Mouse (Mus musculus) layer of hippocampus, adult 2 months (tissue): ENCODE results near the gene Cebpb. TPM values are rescaled to one million over a fixed set of nuclear protein-coding genes. Genes with fewer than 3 reads are reported as not detected.
A peak's percentile ranks its signal among the peaks of the same experiment; 100 is the strongest.

Experiments used
- DNase-seq, 2 experiments: peaks; one replicate each; pipeline ENCODE4 v3.0.0; 2022; ENCODE audit warnings: low spot score in 2 of 2
- H3K27ac ChIP-seq: fragments of 200-600 bp; 2 replicates; pipeline ENCODE4 v1.8.1; 2022
- H3K4me3 ChIP-seq: fragments of 200-600 bp; 2 replicates; pipeline ENCODE4 v1.8.1; 2022; ENCODE audit warnings: mild to moderate bottlenecking
- CTCF ChIP-seq: fragments of 200-600 bp; conservative IDR thresholded peaks from 2 replicates; pipeline ENCODE4 v1.8.1; 2022; ENCODE audit warnings: antibody characterized with exemption, mild to moderate bottlenecking, moderate library complexity
- microRNA-seq, 2 experiments: library from miRNA; unstranded; fragments of <30 nt; microRNA quantifications; one replicate each; pipeline ENCODE4 v1.2.0; 2021
- total RNA-seq, 2 experiments: library from RNA; stranded (reverse); gene quantifications; 2 replicates each; pipeline ENCODE4 v1.2.3; 2021

Gene Cebpb
- total RNA-seq, 2 experiments from 2014 or later, result 25.8 to 32.0 TPM

DNA sequence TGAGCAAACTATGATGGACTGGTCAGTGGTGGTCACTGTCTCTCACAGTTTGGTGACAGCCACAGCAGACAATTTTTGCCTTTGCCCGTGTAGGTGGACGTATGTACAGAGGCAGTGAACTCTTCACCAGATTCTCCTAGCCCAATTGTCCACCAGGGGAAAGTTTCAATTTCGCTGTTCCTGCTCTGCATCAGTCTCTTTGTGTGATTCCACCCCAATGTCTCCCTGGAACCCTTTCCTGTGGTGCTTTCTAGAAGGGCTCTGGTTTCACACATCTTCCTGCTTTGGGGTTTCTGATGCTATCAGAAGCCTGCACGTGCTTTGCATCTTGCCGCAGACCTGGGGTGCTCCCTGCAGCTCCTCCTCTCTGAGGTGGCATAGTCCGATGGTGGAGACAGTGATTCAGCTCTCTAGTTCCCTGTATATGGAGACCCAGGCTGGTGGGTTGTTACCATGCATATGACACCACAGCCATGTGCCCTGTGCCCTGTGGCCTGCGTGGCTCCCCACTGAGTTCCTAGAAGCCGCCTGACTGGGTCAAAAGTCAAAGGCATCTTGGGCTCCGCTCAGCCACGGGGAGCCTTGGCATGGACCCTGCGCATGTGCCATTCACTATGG, 35.0 kb downstream of the Cebpb start:
- Histone ChIP-seq H3K4me3 (no peak overlapping the region), H3K27ac (no peak overlapping the region)
- DNase-seq, result no peak
- TF ChIP-seq CTCF, result no peak

- DNase-seq, result no peak
- no peak for TF ChIP-seq CTCF
- Histone ChIP-seq H3K4me3 (no peak overlapping the region), H3K27ac (no peak overlapping the region)
Observed at GRCm38 (mm10) chr2:167725879-167726278, 37.2 kb downstream of the Cebpb start.

- TF ChIP-seq CTCF, result no peak
- no peak overlapping the region; the same call in 1 of the 2 replicates for H3K27ac ChIP-seq
- peak; percentile 56 to 62 for DNase-seq
- no peak overlapping the region for H3K4me3 ChIP-seq
Observed at GRCm38 (mm10) chr2:167727161-167727560, 38.4 kb downstream of the Cebpb start.

DNA sequence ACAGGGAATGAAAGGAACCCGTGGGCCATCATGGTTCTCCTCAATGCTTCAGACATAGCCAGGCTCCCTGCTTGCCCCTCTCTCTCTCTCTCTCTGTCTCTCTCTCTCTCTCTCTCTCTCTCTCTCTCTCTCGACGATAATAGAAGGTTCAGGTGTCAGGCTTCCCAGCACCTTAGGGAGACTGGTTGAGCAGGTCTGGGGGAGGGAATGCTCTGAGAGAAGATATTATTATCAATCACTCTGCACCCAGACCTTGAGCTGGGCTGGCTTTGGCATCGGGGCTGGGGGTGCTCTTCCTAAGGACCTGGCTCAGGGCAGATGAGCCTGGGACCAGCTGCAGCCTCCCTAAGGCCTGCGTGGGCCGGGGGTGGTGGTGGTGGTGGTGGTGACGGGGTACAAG, 41.3 kb downstream of the Cebpb start:
- H3K27ac ChIP-seq, result no peak overlapping the region
- no peak for DNase-seq
- H3K4me3 ChIP-seq, result no peak overlapping the region
- TF ChIP-seq CTCF, result no peak

DNA sequence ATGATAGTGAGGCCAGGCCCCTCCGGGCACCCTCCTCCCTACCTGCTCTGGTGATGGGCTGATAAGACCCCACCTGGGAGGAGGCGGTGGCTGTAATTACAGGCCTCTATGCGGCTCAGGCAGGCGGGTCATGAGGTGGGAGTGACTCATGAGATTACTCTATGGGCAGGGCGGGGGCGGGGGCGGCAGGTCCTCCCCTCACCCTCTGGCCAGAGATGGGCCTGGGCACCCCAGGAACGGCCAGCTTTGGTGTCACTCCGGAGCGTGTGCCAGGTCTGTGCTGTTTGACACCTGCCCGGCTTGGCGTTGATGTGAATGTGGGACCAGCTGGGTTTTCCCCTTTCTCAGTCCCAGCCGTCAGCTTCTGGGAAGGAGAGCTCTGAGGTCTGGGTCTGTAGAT, 42.4 kb downstream of the Cebpb start:
- Histone ChIP-seq H3K27ac (no peak overlapping the region), H3K4me3 (no peak overlapping the region)
- TF ChIP-seq CTCF, result no peak
- no peak for DNase-seq

- no peak for TF ChIP-seq CTCF
- no peak overlapping the region for H3K27ac ChIP-seq
- no peak for DNase-seq
- no peak overlapping the region for H3K4me3 ChIP-seq
Observed at GRCm38 (mm10) chr2:167734861-167735260, 46.1 kb downstream of the Cebpb start.

- H3K4me3 ChIP-seq, result no peak overlapping the region
- TF ChIP-seq CTCF, result no peak
- no peak for DNase-seq
- no peak overlapping the region for H3K27ac ChIP-seq
Observed at GRCm38 (mm10) chr2:167739030-167739429, 50.3 kb downstream of the Cebpb start.

Small RNA genes lying within 50 kb of the gene (microRNA-seq; reads per million reads assigned to microRNA genes)
- 0 reads per million in 2 experiments for gene Gm22355

Other genes starting within 250 kb of the Cebpb start
- gene Rnf114, start 196.3 kb upstream of the Cebpb start, total RNA-seq, result 10 to 100 TPM; 50.9 to 51.6 TPM
- gene Spata2, start 196.0 kb upstream of the Cebpb start, total RNA-seq, result 10 to 100 TPM; 80.9 to 82.4 TPM
- gene Snai1, start 150.7 kb upstream of the Cebpb start, total RNA-seq, result under 1 TPM; 0.64 to 0.82 TPM
- gene Ube2v1, start 56.8 kb upstream of the Cebpb start, total RNA-seq, result 100 to 1,000 TPM; 216 to 232 TPM
- 10 to 100 TPM; 36.5 to 44.2 TPM for gene Gm20431, start 27.4 kb upstream of the Cebpb start, total RNA-seq
- gene Tmem189, start 907 bp downstream of the Cebpb start, total RNA-seq, result 10 to 100 TPM; 43.6 to 46.9 TPM
- 10 to 100 TPM; 56.3 to 64.4 TPM for gene Ptpn1, start 243.1 kb downstream of the Cebpb start, total RNA-seq